Mouse (Mus musculus): Measurements from ENCODE around the gene Tbc1d15.
"Not testable (repeated sequence)": the region's sequence is repeated elsewhere in the genome, so short reads cannot be mapped to it uniquely, and the experiment has no call there.

Tbc1d15 gene

GRCm38 (mm10) chr10:115245488-115245887 lies 5.8 kb downstream of the Tbc1d15 start:
- no peak for DNase-seq (ENCODE audit: low spot score)

- DNase-seq (ENCODE audit: low spot score): no peak
These were observed 10.1 kb downstream of the Tbc1d15 start for GRCm38 (mm10) chr10:115241082-115241595.

GRCm38 (mm10) chr10:115237931-115238330 lies 13.3 kb downstream of the Tbc1d15 start:
- no peak for DNase-seq (ENCODE audit: low spot score)

GRCm38 (mm10) chr10:115236733-115237132 lies 14.5 kb downstream of the Tbc1d15 start:
- DNase-seq (ENCODE audit: low spot score): no peak

- no peak for DNase-seq (ENCODE audit: low spot score)
These were observed 15.8 kb downstream of the Tbc1d15 start for GRCm38 (mm10) chr10:115235501-115235900.

GRCm38 (mm10) chr10:115233798-115234197 lies 17.5 kb downstream of the Tbc1d15 start:
- no peak for DNase-seq (ENCODE audit: low spot score)

- no peak for DNase-seq (ENCODE audit: low spot score)
These were observed 18.8 kb downstream of the Tbc1d15 start for GRCm38 (mm10) chr10:115232513-115232912.

GRCm38 (mm10) chr10:115229023-115229422 lies 22.2 kb downstream of the Tbc1d15 start:
- no peak for DNase-seq (ENCODE audit: low spot score)

GRCm38 (mm10) chr10:115226586-115226985 lies 24.7 kb downstream of the Tbc1d15 start:
- no peak for DNase-seq (ENCODE audit: low spot score)

GRCm38 (mm10) chr10:115223845-115224244 lies 27.4 kb downstream of the Tbc1d15 start:
- DNase-seq (ENCODE audit: low spot score): no peak

GRCm38 (mm10) chr10:115212916-115213580 lies 38.2 kb downstream of the Tbc1d15 start:
- DNase-seq (ENCODE audit: low spot score): no peak

GRCm38 (mm10) chr10:115205825-115206224 lies 45.4 kb downstream of the Tbc1d15 start:
- DNase-seq (ENCODE audit: low spot score): no peak

- no peak for DNase-seq (ENCODE audit: low spot score)
These were observed 46.0 kb downstream of the Tbc1d15 start for GRCm38 (mm10) chr10:115205284-115205683.

GRCm38 (mm10) chr10:115191214-115191613 lies 60.1 kb downstream of the Tbc1d15 start:
- DNase-seq (ENCODE audit: low spot score): no peak

GRCm38 (mm10) chr10:115187390-115187789 lies 63.9 kb downstream of the Tbc1d15 start:
- no peak for DNase-seq (ENCODE audit: low spot score)

GRCm38 (mm10) chr10:115184697-115185096 lies 66.6 kb downstream of the Tbc1d15 start, which contains the start of gene Tph2:
TSS of gene Tph2 (minus strand) at chr10:115185022.
- DNase-seq (ENCODE audit: low spot score): peak; percentile 77

GRCm38 (mm10) chr10:115181034-115181433 lies 70.2 kb downstream of the Tbc1d15 start:
- no peak for DNase-seq (ENCODE audit: low spot score)

- not testable (repeated sequence) for DNase-seq (ENCODE audit: low spot score)
These were observed 73.2 kb downstream of the Tbc1d15 start for GRCm38 (mm10) chr10:115178019-115178418.

GRCm38 (mm10) chr10:115175591-115175991 lies 75.7 kb downstream of the Tbc1d15 start:
- no peak for DNase-seq (ENCODE audit: low spot score)

- DNase-seq (ENCODE audit: low spot score): no peak
These were observed 77.9 kb downstream of the Tbc1d15 start for GRCm38 (mm10) chr10:115173336-115173735.

- DNase-seq (ENCODE audit: low spot score): no peak
These were observed 79.9 kb downstream of the Tbc1d15 start for GRCm38 (mm10) chr10:115171351-115171818.

GRCm38 (mm10) chr10:115170496-115171350 lies 80.5 kb downstream of the Tbc1d15 start:
- no peak for DNase-seq (ENCODE audit: low spot score)

- no peak for DNase-seq (ENCODE audit: low spot score)
These were observed 81.9 kb downstream of the Tbc1d15 start for GRCm38 (mm10) chr10:115169410-115169809.

Data from urinary bladder, postnatal 14 days (tissue).